Mouse (Mus musculus) kidney, adult 2 months (tissue): ENCODE results near the gene 1700061G19Rik.
A peak's percentile ranks its signal among the peaks of the same experiment; 100 is the strongest.

ENCODE experiments used
- CTCF ChIP-seq: fragments of 200-500 bp; conservative IDR thresholded peaks from 2 replicates; pipeline ENCODE4 v1.5.1; 2011; ENCODE audit warnings: low read depth, mild to moderate bottlenecking, control low read depth, low read length, moderate library complexity, mixed read lengths; ENCODE audit not compliant: insufficient read depth, insufficient read length
- POLR2A ChIP-seq: fragments of 200-500 bp; IDR thresholded peaks from one replicate; pipeline ENCODE4 v1.6.1; 2011; ENCODE audit warnings: low read depth, low read length, control low read depth

DNA sequence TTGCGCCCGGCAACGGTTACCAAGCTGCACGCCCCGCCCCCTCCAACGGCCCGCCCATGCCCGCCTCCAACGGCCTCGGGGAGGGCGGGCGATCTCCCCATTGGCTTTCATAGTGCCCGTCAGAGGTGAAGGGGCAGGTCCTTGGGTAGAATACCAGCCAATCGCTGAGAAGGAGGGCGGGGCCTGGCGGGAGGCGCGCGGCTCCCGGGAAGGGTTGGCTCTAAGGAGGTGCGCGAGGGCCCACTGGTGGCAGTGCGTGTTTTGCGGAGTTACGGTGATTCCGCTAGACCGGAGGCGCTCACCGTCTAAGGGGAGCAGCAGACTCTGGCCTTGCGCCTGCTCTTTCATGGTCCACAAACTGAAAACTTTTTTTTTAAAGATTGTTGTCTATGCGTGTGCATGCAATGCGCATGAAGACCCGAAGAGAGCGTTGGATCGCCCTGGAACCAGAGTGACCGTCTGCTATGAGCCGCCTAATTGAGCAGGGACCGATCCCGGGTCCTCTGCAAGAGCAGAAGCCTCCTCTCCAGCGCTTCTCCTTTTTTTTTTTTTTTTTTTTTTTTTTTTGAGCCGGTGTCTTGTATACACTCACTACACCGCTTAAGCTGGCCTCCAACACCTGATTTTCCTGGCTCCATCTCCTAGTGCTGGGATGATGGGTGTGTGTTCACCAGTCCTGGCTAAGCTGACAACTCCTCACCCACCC, 44.0 kb upstream of the 1700061G19Rik start:
- peak; percentile 36; the same call in 1 of the 2 replicates for TF ChIP-seq CTCF
- no peak for TF ChIP-seq POLR2A
